Mouse (Mus musculus) forebrain, embryonic 14.5 days (tissue): ENCODE measurements around the gene Pacrg. TPM values are rescaled to one million over a fixed set of nuclear protein-coding genes. Genes with fewer than 3 reads are reported as not detected.

ENCODE experiments used
- polyA plus RNA-seq: library from polyadenylated mRNA; unstranded; fragments of >200 nt; fragmentation: Nextera tagmentation; extraction: Ambion mirVana; gene quantifications from 2 replicates; pipeline ENCODE4 v1.2.1, GENCODE M21; 2014

Pacrg gene
- polyA plus RNA-seq, 1 experiment from 2014 or later, result 7.8 TPM

Other genes with a start within 250 kb of the Pacrg start
- 1.6 and 2.0 TPM in 2 replicates for gene Prkn, start 73 bp upstream of the Pacrg start, polyA plus RNA-seq